Mouse (Mus musculus) 3134 (cell line): ENCODE data around the gene Wnt7b.
A peak's percentile ranks its signal among the peaks of the same experiment; 100 is the strongest.

ENCODE experiments used
- DNase-seq: peaks from one replicate; pipeline ENCODE4 v3.0.0-alpha.2; 2011; ENCODE audit warnings: low spot score; ENCODE audit not compliant: insufficient read length; ENCODE audit errors: extremely low read depth

Gene Wnt7b

DNA sequence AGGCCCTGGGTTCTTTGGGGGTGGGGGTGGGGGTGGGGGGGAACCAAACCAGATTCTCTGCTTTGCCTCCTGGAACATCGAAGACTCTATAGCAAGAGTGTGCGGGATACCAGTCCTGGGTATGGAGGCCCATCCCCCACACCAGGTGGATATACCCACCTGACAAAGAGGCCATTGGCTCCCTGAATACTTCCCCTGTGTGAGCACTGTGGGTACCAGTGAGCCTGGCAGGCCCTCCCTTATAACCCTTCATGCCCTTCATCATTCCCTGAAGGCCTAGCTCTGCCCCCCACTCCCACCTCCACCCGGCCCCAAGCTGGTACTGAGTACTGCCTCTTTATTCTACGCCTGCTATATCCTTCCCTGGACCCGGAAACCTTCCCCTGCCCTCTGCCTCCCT, 19.7 kb upstream of the Wnt7b start:
- no peak for DNase-seq

DNA sequence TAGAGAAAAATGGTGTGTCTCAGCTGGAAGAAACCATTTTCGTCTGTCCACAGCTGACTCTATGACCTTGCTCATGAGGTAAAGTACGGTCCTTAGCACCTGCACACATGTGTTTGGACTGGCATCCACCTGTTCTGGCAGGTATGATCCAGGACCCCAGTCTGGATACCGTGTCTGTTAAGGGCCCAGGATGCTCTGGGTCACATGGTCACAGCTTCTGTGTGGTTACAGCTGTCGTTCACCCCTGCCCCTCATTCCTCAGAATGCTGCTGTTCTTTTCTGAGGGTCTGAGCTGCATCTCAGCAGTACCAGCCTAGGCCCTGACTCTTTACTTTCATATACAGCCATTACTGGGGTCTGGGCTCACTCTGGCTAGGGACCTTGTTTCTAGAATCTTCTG, 18.9 kb upstream of the Wnt7b start:
- DNase-seq: no peak

DNA sequence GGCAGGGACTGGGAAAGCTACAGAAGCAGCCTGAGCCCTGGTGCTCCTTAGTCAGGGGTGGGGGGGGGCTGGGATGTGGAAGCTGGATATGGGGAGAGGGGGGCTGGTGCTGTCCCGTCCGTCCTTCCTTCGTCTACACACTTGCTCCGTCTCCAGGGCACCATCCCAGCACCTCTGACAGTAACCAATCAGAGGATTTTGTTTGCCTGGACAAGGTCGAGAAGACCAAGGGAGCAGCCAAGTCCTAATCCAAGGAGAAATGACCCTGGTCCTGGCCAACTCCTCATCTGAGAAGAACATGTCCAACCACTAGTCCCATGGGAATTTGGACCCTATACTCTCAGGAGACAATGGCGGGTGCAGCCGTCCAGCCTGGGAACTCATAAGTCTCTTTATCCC, 18.4 kb upstream of the Wnt7b start:
- DNase-seq: no peak

DNA sequence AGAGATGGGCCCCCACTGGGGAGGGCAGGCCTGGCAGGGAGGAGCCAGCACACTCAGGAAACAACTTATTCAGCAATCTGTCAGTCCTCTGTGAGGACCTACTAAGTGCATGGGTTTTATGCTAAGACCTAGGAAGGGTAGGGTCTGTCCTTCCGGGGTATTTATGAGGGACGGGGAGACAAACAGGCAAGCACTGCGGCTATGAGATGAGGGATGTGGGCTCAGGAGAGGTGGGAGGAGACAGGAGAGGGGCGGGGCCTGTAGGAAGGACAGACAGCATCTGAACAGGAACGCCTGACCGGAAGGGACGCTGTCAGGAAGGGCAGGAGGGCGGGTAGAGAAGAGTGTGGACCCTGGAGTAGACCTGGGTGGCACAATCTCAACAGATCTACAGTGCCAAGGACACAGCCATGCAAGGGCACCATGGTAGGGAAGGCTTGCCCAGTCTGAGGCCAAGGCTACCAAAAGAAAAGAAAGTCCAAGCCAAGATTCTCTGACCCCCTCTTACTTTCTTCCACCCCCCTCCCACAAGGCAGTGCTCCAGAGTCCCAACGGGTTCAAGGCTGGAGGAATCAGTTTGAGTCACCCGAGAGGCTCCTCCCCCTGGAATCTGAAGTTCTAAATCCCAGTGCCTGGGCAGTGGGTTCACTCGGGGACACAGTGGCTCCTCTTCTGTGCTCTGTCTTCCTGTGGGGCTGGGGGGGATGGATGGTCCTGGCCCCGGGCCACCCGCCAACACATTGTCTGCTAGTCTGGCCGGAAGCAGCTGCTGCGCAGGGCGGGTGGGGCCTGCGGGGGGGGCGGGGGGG, 17.8 kb upstream of the Wnt7b start:
- DNase-seq: peak; percentile 75

DNA sequence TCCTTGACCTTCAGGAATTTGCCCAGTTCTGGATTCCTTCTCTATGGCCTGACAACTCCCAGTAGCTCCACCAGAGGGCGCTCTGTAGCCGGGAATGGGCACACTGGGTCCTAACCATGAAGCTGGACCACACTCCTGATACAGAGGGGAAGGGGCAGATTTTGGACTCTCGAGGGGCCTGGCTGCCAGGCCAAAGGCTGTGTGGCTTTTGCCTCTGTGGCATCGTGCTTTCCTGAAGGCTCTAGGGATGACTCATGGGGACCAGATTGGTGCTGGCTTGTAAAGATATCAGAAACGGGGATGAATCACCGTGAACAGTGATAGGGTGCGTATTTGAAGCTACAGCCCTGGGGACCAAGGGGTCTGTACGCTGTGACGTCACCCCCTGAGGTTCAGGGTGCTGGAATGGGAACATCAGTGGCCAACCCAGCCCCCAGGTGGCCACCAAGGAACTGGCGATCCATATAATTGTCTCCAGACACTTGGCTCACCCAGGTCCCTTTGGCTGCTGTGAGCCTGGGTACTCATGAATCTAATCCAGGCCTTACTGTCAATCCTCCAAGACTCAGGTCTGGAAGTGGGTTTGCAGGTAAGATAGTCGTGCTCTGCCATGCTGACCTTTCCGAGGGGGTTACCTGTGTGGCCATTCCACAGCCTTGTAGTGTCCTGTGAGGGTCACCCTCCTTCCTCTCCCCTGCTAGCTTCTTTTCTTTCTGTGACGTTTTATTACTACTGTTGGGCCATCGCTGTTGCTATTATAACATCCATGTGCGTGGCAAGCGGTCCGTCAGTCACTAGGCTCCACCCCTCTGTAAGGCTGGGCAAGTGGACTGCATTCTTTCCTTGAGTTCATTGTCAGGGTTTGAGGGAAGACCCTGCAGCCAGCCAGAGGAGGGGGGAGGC, 17.0 kb upstream of the Wnt7b start:
- DNase-seq: peak; percentile 79

DNA sequence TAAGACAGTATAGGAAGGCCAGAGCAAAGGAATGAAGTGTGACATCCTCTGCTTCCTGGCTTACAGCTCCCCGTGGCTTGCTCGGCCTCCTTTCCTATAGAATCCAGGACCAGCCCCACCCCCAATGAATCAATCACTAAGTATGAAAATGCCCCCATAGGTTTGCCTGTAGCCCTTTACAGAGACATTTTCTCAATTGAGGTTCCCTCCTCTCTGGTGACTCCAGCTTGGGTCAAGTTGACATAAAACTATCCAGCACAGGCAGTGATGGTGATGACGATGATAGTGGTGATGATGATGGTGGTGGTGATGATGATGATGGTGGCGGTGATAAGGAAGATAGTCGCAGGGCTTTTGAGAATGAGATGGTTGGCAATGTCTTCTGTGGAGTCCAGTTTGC, 16.2 kb upstream of the Wnt7b start:
- DNase-seq: no peak

DNA sequence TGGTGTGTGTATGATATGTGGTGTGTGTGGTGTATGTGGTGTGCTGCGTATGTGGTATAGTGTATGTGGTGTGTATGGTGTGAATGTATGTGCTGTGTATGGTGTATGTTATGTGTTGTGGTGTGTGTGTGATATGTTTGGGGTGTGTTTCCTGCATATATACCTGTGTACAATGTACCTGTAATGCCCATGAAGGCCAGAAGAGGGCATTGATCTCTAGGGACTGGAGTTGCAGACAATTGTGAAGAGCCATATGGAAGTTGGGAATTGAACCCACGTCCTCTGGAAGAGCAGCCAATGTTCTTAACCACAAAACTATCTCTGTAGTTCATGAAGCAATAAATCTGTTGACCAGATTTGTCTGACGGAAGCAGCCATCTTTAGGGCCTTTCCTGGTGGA, 15.1 kb upstream of the Wnt7b start:
- DNase-seq: no peak

DNA sequence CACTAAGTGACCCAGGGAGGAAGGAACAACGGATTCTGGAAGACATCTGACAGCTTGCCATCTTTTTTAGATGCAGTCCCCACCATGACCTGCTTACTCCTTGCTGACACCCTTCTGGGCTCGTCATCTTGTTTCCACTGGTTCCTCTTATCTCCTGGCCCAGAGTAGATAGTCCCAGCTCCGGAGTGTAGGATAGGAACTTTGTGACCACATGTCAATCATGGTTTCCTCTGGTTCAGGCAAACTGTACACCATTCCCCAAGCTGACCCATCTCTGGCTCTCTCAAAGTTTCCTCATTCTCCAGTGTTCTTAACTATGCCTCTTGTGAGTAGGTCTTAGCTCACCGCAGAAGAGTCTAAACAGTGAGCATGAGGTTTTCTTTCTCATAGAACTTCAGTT, 10.4 kb upstream of the Wnt7b start:
- DNase-seq: no peak

DNA sequence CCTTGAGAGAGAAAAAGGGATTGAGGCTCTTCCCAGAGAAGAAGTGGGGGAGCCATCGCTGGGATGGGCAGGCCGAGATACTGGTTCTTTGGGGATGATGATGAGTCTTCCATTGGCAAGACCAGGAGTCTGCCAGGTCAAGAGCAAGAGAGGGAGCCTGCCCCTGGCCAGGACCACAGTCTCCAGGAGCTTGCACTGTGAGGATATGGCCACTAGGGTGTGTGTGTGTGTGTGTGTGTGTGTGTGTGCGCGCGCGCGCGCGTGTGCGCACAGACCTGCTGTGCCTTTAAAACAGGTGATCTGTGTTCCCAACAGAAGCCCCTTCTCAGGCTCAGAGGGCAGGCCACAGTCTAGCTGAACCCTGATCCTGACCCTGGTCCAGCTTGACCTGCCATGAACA, 8.6 kb upstream of the Wnt7b start:
- DNase-seq: no peak

DNA sequence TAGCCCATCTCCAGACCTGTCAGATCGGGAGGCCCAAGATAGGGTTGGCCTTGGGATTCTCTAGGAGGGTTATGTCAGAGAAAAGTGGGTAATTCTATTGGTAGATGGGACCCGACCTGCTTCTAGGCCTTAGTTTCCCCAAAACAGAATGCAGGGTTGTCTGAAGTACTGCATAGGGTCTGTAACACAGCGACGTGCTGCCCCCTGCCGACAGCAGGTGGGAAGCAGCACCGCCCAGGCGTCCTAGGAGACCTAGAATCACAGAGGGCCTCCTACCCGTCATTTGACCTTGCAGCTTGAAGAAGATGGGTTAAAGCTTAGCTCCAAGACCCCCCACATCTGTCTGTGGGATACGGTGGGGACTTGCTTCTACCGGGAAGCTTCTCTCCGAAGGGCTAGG, 1.2 kb upstream of the Wnt7b start:
- DNase-seq: peak; percentile 76

DNA sequence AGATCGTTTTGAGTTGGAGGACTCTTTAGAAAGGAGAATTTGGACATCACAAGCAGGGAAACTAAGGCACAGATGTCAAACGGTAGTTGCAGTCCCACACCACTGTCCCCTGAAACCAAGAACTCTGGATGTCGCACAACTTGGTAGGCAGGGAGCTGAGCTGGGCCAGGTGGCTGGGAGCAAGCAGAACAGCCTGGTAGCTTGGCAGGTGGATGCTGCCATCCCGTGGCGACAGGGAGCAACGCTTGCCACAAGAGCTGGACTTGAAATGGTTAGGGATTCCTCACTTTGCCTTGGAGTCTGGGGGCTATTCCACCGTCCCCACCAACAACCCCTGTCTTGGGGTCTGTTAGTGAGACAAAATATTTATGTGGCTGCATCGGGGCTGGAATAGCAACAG, 751 bp upstream of the Wnt7b start:
- peak; percentile 79 for DNase-seq

DNA sequence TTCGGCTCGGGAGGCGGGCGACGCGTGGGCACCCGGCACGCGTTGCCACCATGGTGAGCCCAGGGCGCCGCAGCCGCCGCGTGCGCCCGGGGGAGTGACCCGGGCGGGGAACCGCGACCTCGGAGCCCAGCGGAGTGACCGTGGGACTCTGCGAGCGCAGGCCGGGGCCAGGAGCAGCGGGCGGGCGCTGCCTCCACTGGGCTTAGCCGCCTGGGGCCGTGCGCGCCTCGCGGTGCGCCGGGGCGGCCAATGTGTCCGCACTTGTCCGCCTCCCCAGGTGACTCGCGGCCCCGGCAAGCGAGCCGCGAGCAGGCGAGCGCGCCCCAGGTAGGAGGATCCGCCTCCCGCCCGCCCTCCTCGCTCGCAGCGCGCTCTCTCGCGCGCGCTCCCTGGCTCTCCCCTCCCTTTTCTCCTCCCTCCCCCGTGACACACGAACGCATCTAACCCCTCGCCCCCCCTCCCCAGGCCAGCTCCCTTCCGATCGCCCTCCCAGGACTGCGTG, 659 bp downstream of the Wnt7b start:
- no peak for DNase-seq

DNA sequence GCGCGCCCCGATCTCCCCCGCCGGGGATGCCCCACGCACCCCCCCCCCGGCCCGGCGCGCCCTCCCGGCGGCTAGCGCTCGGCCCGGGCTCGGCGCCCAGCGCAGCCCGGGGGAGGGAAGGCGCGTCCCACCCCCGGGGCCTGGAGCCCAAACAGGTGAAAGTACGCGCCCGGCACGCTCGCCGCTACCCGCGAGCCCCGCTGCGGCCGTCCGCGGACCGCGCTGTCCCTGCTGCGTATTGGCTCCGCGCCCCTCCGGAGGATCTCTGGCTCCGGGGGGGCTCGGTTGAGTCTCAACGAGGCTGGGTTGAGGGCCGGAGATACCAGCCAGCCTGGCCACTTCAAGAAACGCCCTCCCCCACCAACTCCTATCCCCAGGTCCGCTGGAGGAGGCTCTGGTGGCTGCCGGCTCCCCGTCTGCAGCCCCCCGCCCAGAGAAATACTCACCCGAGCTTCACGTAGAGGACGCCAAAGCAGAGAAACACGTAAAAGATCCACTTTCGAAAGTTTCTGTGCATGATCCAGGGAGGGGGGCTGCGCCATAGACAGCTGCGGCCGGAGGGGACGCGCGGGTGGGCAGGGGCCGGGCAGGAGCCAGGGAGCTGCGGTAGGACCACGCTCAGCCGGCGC, 1.2 kb downstream of the Wnt7b start:
- DNase-seq: no peak

DNA sequence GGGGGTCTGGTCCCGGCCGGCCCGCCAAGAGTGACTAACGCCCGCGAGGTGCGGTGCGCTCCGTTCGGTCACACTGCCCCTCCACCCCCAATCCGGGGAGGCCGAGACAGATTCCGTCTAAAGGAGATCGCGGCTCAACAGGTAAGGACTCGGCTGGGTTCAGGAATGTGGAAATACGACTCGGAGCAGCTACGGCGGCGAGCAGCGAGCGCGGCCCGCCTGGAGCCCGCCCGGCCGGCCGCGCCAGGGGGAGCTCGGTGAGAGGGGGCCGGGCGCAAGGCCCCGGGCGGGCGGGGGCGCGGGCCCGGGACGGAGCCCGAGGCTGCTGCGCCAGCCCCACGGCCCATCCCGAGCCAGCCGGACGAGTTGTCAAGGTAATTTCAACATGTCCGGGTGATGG, 1.8 kb downstream of the Wnt7b start:
- DNase-seq: no peak

DNA sequence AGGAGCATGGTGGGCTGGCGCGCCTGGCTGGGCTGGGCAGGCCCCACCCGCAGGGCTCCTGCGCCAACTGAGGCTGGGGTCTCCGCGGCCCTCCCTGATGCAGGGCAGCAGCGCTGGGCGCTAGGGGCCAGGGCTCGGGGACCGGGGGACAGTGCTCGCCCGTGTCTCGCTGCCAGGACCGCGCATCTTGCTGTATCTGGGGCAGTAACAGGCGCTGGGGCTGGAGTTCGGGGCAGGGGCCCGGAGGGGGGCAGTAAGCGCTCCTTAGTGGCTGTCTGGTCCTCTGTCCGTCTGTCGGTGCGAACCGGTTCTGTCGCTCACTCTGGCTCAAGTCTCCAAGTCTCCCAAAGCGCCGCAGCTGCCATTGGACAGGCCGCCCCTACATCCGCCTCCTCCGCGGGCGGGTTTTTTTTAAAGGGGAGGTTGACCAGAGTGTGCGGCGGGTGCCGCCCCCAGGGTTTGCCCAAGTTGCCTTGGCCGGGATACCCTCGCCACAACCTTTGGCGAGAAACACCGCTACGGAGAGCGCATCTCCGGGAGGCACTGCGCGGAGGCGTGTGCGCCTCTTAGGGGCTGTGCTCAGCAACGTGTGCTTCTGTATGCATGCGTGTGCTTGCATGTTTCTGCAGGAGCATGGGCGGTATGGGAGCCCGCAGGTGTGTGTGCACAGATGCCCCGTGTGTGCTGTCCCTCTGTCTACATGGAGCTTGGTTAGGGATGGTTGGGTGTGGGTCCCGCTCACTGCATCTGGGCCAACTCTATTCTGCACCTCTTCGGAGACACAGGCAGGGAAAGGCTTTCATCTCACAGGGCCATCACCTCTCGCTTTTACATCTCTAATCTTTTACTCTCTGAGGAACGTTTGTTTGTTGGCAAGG, 4.5 kb downstream of the Wnt7b start:
- no peak for DNase-seq

DNA sequence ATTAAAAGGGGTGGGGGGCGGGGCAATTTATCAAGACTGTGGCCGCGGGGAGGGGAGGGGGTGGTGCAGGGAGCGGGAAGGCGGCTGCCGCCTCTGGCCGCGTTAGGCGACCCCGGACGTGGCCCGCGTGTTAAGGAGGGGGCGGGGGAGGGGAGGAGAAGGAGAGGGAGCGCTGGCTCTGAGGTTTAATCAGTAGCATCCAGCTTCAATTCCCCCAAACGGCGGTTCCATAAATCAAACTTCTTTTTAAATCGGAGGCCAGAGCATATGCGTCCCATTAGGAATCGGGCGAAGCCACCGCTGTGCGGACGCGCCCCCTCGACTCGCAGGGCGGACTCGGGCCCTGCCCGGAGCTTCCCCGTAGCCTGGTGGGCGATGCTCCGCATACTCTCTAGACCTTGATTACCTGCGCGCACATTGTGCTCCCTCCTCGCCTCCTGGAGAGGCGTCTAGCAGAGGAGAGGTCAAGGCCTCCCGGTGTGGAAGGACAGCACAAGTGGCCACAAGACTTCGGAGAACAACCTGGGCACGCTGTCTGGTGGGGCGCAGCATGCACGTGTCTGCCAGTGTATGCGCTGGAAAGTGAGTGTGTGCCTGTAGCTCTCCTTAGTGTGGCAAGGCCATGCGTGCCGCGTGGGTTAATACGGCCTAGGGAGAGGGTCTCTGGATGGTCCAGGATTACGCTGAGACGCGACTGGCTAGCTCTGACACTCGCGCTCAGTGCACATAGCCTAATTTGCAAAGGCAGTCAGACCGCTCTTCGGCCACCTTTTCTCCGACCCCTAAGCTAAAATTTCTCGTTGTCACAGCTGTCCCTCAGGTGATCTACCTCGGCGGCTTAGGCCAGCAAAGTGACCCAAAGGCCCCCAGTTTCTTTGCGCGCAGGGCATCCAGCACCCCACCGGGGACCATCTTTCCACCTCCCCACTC, 5.5 kb downstream of the Wnt7b start:
- no peak for DNase-seq

DNA sequence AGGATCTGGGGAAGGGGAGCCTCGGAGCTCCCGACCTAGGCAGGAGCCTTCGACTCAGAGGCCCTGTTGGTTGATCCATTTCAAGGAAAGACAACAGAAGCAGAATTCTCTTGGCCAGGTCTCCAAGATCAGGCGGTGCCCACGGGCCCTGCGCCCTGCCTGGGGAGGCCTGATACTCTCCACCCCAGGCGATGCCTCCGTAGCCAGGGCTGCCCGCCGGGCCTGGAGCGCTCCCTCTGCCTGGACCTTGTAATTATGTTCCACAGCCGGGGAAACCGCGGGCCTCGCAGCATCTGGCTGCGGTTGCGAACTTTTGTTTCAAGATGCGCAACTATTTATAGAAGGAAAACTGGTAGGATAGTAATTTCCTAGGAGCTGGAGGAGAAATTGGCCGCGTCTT, 6.2 kb downstream of the Wnt7b start:
- no peak for DNase-seq

DNA sequence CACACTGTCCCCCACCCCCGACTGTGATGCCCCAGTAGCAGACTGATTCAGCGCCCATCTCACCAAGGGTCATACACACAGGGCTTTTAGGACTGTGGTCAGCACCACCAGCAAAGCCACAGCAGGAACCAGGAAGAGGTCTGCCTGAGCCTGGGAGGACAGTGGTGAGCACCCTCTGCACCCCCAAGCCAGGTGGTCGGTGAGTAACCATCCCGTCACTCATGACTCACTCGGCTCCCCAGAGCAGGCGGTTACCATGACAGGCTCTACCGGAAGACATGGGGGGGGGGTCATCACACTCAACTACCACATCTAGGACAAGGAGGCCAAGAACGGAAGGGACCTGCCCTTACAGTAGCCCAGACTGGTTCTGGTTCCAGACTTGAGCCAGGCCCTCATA, 7.7 kb downstream of the Wnt7b start:
- peak; percentile 97 for DNase-seq

DNA sequence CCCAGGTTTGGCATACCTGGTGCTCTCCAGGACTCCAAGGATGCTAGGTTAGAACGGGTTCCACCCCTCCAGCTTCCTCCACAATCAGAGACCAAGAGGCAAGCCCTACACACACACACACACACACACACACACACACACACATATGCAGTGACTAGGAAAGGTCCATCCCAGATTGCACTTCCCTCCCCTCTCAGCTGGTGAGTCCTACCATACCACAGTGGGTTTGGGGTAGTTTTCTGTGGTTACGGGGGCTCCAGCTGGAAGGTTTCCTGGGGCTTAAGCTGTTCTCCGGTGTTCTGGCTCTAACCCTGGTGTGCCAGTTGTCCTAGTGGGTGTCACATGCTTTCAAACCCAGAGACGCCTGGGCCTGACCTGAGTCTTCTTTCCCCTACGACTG, 8.2 kb downstream of the Wnt7b start:
- no peak for DNase-seq
